Mouse (Mus musculus): ENCODE measurements around the gene Rpia. TPM values are rescaled to one million over a fixed set of nuclear protein-coding genes. Genes with fewer than 3 reads are reported as not detected.

Rpia gene
- polyA plus RNA-seq, 1 experiment from 2014 or later = 1.8 TPM

- no peak overlapping the region for H3K27ac ChIP-seq (ENCODE audit: low read depth, low read length)
- peak overlapping the region; percentile 61 for H3K4me2 ChIP-seq (ENCODE audit: low read depth)
- DNase-seq (ENCODE audit: low spot score) (no peak), ATAC-seq (ENCODE audit: insufficient read depth, low FRiP score, low TSS enrichment) (peak; percentile 17)
- H3K36me3 ChIP-seq (ENCODE audit: control insufficient read depth, insufficient read depth, low read length) = no peaks in the 10 kb centered on the region
- H3K4me1 ChIP-seq (ENCODE audit: control insufficient read depth, insufficient read depth, low read length) = peaks cover 5% of the 10 kb centered on the region; the same call in 1 of the 2 replicates
- H3K9ac ChIP-seq (ENCODE audit: low read length) = peak overlapping the region; percentile 52
- H3K4me3 ChIP-seq (ENCODE audit: low read depth, low read length) = peak overlapping the region; percentile 53
- H3K27me3 ChIP-seq (ENCODE audit: control insufficient read depth, insufficient read depth, low read length) = no peaks in the 10 kb centered on the region
- WGBS = 39% methylated on average over 8 of the region's 8 CpGs
- no peaks in the 10 kb centered on the region for H3K9me3 ChIP-seq (ENCODE audit: control insufficient read depth, low read length)
Observed at GRCm38 (mm10) chr6:70792644-70793043, 612 bp upstream of the Rpia start.

GRCm38 (mm10) chr6:70790852-70791761 lies 925 bp downstream of the Rpia start:
- H3K9ac ChIP-seq (ENCODE audit: low read length) = peak overlapping the region; percentile 64
- 11% methylated on average over 18 of the region's 18 CpGs for WGBS
- no peaks in the 10 kb centered on the region for H3K36me3 ChIP-seq (ENCODE audit: control insufficient read depth, insufficient read depth, low read length)
- DNase-seq (ENCODE audit: low spot score) = no peak
- H3K9me3 ChIP-seq (ENCODE audit: control insufficient read depth, low read length) = no peaks in the 10 kb centered on the region
- peaks cover 5% of the 10 kb centered on the region; the same call in 1 of the 2 replicates for H3K4me1 ChIP-seq (ENCODE audit: control insufficient read depth, insufficient read depth, low read length)
- no peak overlapping the region for H3K27ac ChIP-seq (ENCODE audit: low read depth, low read length)
- H3K4me3 ChIP-seq (ENCODE audit: low read depth, low read length) = peak overlapping the region; percentile 53
- peak; percentile 27 for ATAC-seq (ENCODE audit: insufficient read depth, low FRiP score, low TSS enrichment)
- no peaks in the 10 kb centered on the region for H3K27me3 ChIP-seq (ENCODE audit: control insufficient read depth, insufficient read depth, low read length)
- H3K4me2 ChIP-seq (ENCODE audit: low read depth) = peak overlapping the region; percentile 51

GRCm38 (mm10) chr6:70790034-70790650 lies 1.9 kb downstream of the Rpia start:
- DNase-seq (ENCODE audit: low spot score) = no peak
- peaks cover 5% of the 10 kb centered on the region; the same call in 1 of the 2 replicates for H3K4me1 ChIP-seq (ENCODE audit: control insufficient read depth, insufficient read depth, low read length)
- 89% methylated on average over 9 of the region's 9 CpGs for WGBS
- H3K27ac ChIP-seq (ENCODE audit: low read depth, low read length) = no peak overlapping the region
- H3K4me2 ChIP-seq (ENCODE audit: low read depth) = peak overlapping the region; percentile 51
- H3K9me3 ChIP-seq (ENCODE audit: control insufficient read depth, low read length) = no peaks in the 10 kb centered on the region
- ATAC-seq (ENCODE audit: insufficient read depth, low FRiP score, low TSS enrichment) = no peak
- no peak overlapping the region for H3K9ac ChIP-seq (ENCODE audit: low read length)
- no peaks in the 10 kb centered on the region for H3K27me3 ChIP-seq (ENCODE audit: control insufficient read depth, insufficient read depth, low read length)
- H3K4me3 ChIP-seq (ENCODE audit: low read depth, low read length) = no peak overlapping the region; the same call in 1 of the 2 replicates
- no peaks in the 10 kb centered on the region for H3K36me3 ChIP-seq (ENCODE audit: control insufficient read depth, insufficient read depth, low read length)

- H3K4me1 ChIP-seq (ENCODE audit: control insufficient read depth, insufficient read depth, low read length) = peaks cover 5% of the 10 kb centered on the region; the same call in 1 of the 2 replicates
- DNase-seq (ENCODE audit: low spot score) = no peak
- no peaks in the 10 kb centered on the region for H3K36me3 ChIP-seq (ENCODE audit: control insufficient read depth, insufficient read depth, low read length)
- H3K9ac ChIP-seq (ENCODE audit: low read length) = no peak overlapping the region
- no peak for ATAC-seq (ENCODE audit: insufficient read depth, low FRiP score, low TSS enrichment)
- H3K27me3 ChIP-seq (ENCODE audit: control insufficient read depth, insufficient read depth, low read length) = no peaks in the 10 kb centered on the region
- H3K4me3 ChIP-seq (ENCODE audit: low read depth, low read length) = no peak overlapping the region
- H3K27ac ChIP-seq (ENCODE audit: low read depth, low read length) = no peak overlapping the region
- no peak overlapping the region for H3K4me2 ChIP-seq (ENCODE audit: low read depth)
- H3K9me3 ChIP-seq (ENCODE audit: control insufficient read depth, low read length) = no peaks in the 10 kb centered on the region
- WGBS = 91% methylated on average over 3 of the region's 3 CpGs
Observed at GRCm38 (mm10) chr6:70789134-70789533, 2.9 kb downstream of the Rpia start.

GRCm38 (mm10) chr6:70787524-70787923 lies 4.5 kb downstream of the Rpia start:
- WGBS = 80% methylated on average over 2 of the region's 2 CpGs
- Histone ChIP-seq H3K4me3 (ENCODE audit: low read depth, low read length) (no peak overlapping the region), H3K36me3 (ENCODE audit: control insufficient read depth, insufficient read depth, low read length) (no peaks in the 10 kb centered on the region), H3K9ac (ENCODE audit: low read length) (no peak overlapping the region), H3K9me3 (ENCODE audit: control insufficient read depth, low read length) (no peaks in the 10 kb centered on the region), H3K4me2 (ENCODE audit: low read depth) (no peak overlapping the region), H3K27me3 (ENCODE audit: control insufficient read depth, insufficient read depth, low read length) (no peaks in the 10 kb centered on the region), H3K4me1 (ENCODE audit: control insufficient read depth, insufficient read depth, low read length) (no peaks in the 10 kb centered on the region), H3K27ac (ENCODE audit: low read depth, low read length) (no peak overlapping the region)
- DNase-seq (ENCODE audit: low spot score) (no peak), ATAC-seq (ENCODE audit: insufficient read depth, low FRiP score, low TSS enrichment) (no peak)

- no peak overlapping the region for H3K27ac ChIP-seq (ENCODE audit: low read depth, low read length)
- H3K4me3 ChIP-seq (ENCODE audit: low read depth, low read length) = no peak overlapping the region
- H3K9me3 ChIP-seq (ENCODE audit: control insufficient read depth, low read length) = no peaks in the 10 kb centered on the region
- no peaks in the 10 kb centered on the region for H3K4me1 ChIP-seq (ENCODE audit: control insufficient read depth, insufficient read depth, low read length)
- no peak overlapping the region for H3K9ac ChIP-seq (ENCODE audit: low read length)
- 42% methylated on average over 3 of the region's 3 CpGs for WGBS
- DNase-seq (ENCODE audit: low spot score) = peak; percentile 35
- no peaks in the 10 kb centered on the region for H3K27me3 ChIP-seq (ENCODE audit: control insufficient read depth, insufficient read depth, low read length)
- peak; percentile 51 for ATAC-seq (ENCODE audit: insufficient read depth, low FRiP score, low TSS enrichment)
- no peaks in the 10 kb centered on the region for H3K36me3 ChIP-seq (ENCODE audit: control insufficient read depth, insufficient read depth, low read length)
- no peak overlapping the region for H3K4me2 ChIP-seq (ENCODE audit: low read depth)
Observed at GRCm38 (mm10) chr6:70785852-70786251, 6.2 kb downstream of the Rpia start.

- DNase-seq (ENCODE audit: low spot score) (no peak), ATAC-seq (ENCODE audit: insufficient read depth, low FRiP score, low TSS enrichment) (no peak)
- no peaks in the 10 kb centered on the region for H3K36me3 ChIP-seq (ENCODE audit: control insufficient read depth, insufficient read depth, low read length)
- H3K27me3 ChIP-seq (ENCODE audit: control insufficient read depth, insufficient read depth, low read length) = no peaks in the 10 kb centered on the region
- H3K4me1 ChIP-seq (ENCODE audit: control insufficient read depth, insufficient read depth, low read length) = no peaks in the 10 kb centered on the region
- H3K4me2 ChIP-seq (ENCODE audit: low read depth) = no peak overlapping the region
- H3K27ac ChIP-seq (ENCODE audit: low read depth, low read length) = no peak overlapping the region
- WGBS = 88% methylated on average over 3 of the region's 3 CpGs
- no peaks in the 10 kb centered on the region for H3K9me3 ChIP-seq (ENCODE audit: control insufficient read depth, low read length)
- no peak overlapping the region for H3K9ac ChIP-seq (ENCODE audit: low read length)
- H3K4me3 ChIP-seq (ENCODE audit: low read depth, low read length) = no peak overlapping the region
Observed at GRCm38 (mm10) chr6:70784811-70785210, 7.2 kb downstream of the Rpia start.

GRCm38 (mm10) chr6:70781336-70781735 lies 10.7 kb downstream of the Rpia start:
- no peaks in the 10 kb centered on the region for H3K36me3 ChIP-seq (ENCODE audit: control insufficient read depth, insufficient read depth, low read length)
- DNase-seq (ENCODE audit: low spot score) = no peak
- H3K4me1 ChIP-seq (ENCODE audit: control insufficient read depth, insufficient read depth, low read length) = no peaks in the 10 kb centered on the region
- no peak overlapping the region for H3K9ac ChIP-seq (ENCODE audit: low read length)
- H3K9me3 ChIP-seq (ENCODE audit: control insufficient read depth, low read length) = no peaks in the 10 kb centered on the region
- H3K4me2 ChIP-seq (ENCODE audit: low read depth) = no peak overlapping the region
- 88% methylated on average over 2 of the region's 2 CpGs for WGBS
- no peak overlapping the region for H3K4me3 ChIP-seq (ENCODE audit: low read depth, low read length)
- H3K27me3 ChIP-seq (ENCODE audit: control insufficient read depth, insufficient read depth, low read length) = no peaks in the 10 kb centered on the region
- ATAC-seq (ENCODE audit: insufficient read depth, low FRiP score, low TSS enrichment) = no peak
- no peak overlapping the region for H3K27ac ChIP-seq (ENCODE audit: low read depth, low read length)
